Mouse (Mus musculus): ENCODE measurements around the gene C2cd3. TPM values are rescaled to one million over a fixed set of nuclear protein-coding genes. Genes with fewer than 3 reads are reported as not detected.

C2cd3 gene
- total and polyA plus RNA-seq, 3 experiments: 6.6 to 8.4 (median 7.0) TPM

DNA sequence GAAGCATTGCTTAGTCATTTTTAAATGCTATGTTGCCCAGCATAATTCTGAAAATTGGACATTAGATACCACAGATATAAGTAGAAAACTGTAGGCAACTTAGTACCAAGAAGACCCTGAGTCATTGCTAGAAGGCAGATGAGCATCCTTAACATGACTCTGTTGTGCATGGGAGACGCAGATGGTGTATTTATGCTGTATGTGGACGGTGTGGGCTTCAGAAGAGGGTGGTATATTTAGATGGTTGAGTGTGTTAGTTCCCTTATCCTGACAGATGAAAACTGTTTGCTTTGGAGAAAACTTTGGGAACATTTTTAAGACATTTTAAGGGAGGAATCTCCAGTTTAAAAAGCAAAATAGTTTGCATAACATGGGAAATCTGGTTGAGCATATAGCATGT is 16.1 kb downstream of the C2cd3 start:
- Histone ChIP-seq H3K36me3 (ENCODE audit: control insufficient read depth, insufficient read depth, low read length) (no peaks in the 10 kb centered on the region), H3K4me1 (ENCODE audit: control insufficient read depth, insufficient read depth, low read length) (no peaks in the 10 kb centered on the region), H3K9ac (ENCODE audit: low read depth, low read length) (no peak overlapping the region), H3K79me2 (replicated peaks; ENCODE audit: control insufficient read depth, insufficient read depth, low read length) (peaks cover 2% of the 10 kb centered on the region; the same call in 1 of the 2 replicates), H3K4me3 (no peak overlapping the region), H3K27me3 (ENCODE audit: control insufficient read depth, insufficient read depth, low read length) (no peaks in the 10 kb centered on the region), H3K27ac (no peak overlapping the region)
- intact Hi-C loops (cut with DNase I): no loop called here
- no peak for DNase-seq
- 97% methylated on average over 2 of the region's 2 CpGs for WGBS
- no peak for TF ChIP-seq POLR2A (IDR thresholded peaks at IDR 0.05; ENCODE audit: insufficient read depth, low read depth, low read length)

DNA sequence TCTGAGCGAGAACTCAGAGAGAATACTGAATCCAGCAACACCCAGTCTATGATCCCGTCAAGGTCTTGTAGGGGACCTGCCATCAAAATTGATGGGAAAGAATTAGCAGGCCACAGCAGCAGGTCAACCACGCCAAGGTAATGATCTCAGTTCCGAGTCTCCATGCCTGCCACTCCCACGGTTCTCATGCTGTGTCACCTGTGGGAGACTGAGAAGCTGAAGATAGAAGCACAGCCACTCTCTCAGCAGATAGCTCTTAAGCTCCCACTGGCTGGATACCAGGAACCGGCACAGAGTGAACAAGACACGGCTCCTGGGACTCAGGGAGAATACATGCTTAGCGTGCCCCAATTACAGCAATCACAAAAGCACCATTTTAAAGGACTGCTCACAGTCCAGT is 18.1 kb downstream of the C2cd3 start:
- 83% methylated on average over 8 of the region's 8 CpGs for WGBS
- Histone ChIP-seq H3K36me3 (ENCODE audit: control insufficient read depth, insufficient read depth, low read length) (no peaks in the 10 kb centered on the region), H3K9ac (ENCODE audit: low read depth, low read length) (no peak overlapping the region), H3K4me1 (ENCODE audit: control insufficient read depth, insufficient read depth, low read length) (no peaks in the 10 kb centered on the region), H3K79me2 (replicated peaks; ENCODE audit: control insufficient read depth, insufficient read depth, low read length) (peaks cover 2% of the 10 kb centered on the region; the same call in 1 of the 2 replicates), H3K27me3 (ENCODE audit: control insufficient read depth, insufficient read depth, low read length) (no peaks in the 10 kb centered on the region), H3K4me3 (no peak overlapping the region), H3K27ac (no peak overlapping the region)
- TF ChIP-seq EP300 (IDR thresholded peaks at IDR 0.05; ENCODE audit: insufficient read depth, low read depth, low read length) (no peak), POLR2A (IDR thresholded peaks at IDR 0.05; ENCODE audit: insufficient read depth, low read depth, low read length) (no peak), CTCF (IDR thresholded peaks at IDR 0.05) (no peak)
- intact Hi-C loops (cut with DNase I): loop anchor here (2.0 kb wide), 1 partner anchor 111 kb away; no protein-coding TSS in a partner anchor
- DNase-seq: no peak

DNA sequence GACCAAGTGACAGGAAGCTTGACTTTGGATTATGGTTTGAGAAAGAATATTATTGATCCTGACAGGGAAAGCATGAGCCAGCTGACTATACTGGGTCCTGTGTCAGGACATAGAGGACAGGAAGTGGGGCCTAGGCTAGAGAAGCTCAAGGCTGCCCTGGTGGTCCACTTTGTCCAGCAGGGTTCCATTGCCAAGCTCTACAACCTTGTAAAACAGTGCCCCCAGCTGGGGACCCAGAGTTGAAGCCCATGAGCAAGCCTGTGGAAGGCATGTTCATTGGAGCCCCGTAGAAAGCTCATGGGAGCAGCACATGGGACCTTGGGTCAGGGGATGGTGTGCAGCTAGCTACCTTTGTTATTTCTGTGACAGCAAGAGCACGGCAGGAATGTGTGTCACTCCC is 20.2 kb downstream of the C2cd3 start:
- no peak overlapping the region for H3K27ac ChIP-seq
- H3K9ac ChIP-seq (ENCODE audit: low read depth, low read length): no peak overlapping the region
- DNase-seq: no peak
- no peaks in the 10 kb centered on the region for H3K27me3 ChIP-seq (ENCODE audit: control insufficient read depth, insufficient read depth, low read length)
- no peaks in the 10 kb centered on the region for H3K36me3 ChIP-seq (ENCODE audit: control insufficient read depth, insufficient read depth, low read length)
- intact Hi-C loops (cut with DNase I): no loop called here
- H3K4me3 ChIP-seq: no peak overlapping the region
- WGBS: 72% methylated on average over 2 of the region's 2 CpGs
- H3K79me2 ChIP-seq (replicated peaks; ENCODE audit: control insufficient read depth, insufficient read depth, low read length): no peaks in the 10 kb centered on the region
- H3K4me1 ChIP-seq (ENCODE audit: control insufficient read depth, insufficient read depth, low read length): no peaks in the 10 kb centered on the region
- TF ChIP-seq EP300 (IDR thresholded peaks at IDR 0.05; ENCODE audit: insufficient read depth, low read depth, low read length): no peak
- no peak for TF ChIP-seq POLR2A (IDR thresholded peaks at IDR 0.05; ENCODE audit: insufficient read depth, low read depth, low read length)
- peak; percentile 44 for TF ChIP-seq CTCF (IDR thresholded peaks at IDR 0.05)

DNA sequence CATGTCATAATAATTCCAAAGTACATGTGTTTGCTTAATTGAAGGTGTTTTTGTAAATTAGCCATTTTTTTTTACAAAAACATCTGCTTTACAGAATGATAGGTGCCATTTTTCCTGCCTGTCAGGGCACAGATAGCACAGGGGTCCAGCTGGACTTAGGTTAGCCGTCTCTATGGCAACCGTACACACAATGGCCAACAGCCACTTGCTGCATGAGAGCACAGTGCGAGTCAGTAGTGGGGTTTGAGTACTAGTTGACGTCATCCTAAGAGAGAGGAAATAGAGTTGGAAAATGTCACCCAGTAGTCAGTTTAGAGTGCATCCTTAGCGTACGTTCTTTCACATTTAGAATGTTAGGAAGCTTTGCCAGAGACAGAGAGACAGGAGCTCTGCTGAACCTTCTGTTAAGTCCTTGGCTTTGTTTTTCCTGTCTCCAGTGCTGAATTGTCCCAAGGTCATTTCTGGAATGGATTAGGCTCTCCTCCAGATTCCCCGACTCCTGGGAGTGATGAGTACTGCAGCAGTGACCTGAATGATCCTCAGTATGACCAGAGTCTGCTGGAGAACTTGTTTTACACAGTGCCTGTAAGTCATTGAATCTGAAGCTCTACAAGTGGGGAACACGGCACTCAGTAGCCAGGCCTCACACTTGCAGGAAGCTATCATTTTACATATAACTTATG is 27.3 kb downstream of the C2cd3 start:
- intact Hi-C loops (cut with DNase I): no loop called here
- Histone ChIP-seq H3K4me1 (ENCODE audit: control insufficient read depth, insufficient read depth, low read length) (peaks cover 2% of the 10 kb centered on the region; the same call in 1 of the 2 replicates), H3K27ac (peak overlapping the region; percentile 24; the same call in 1 of the 2 replicates), H3K79me2 (replicated peaks; ENCODE audit: control insufficient read depth, insufficient read depth, low read length) (no peaks in the 10 kb centered on the region), H3K36me3 (ENCODE audit: control insufficient read depth, insufficient read depth, low read length) (peaks cover 7% of the 10 kb centered on the region), H3K4me3 (no peak overlapping the region), H3K27me3 (ENCODE audit: control insufficient read depth, insufficient read depth, low read length) (no peaks in the 10 kb centered on the region), H3K9ac (ENCODE audit: low read depth, low read length) (no peak overlapping the region)
- peak in 1 of 2 experiments; percentile 33 for DNase-seq
- 32% methylated on average over 8 of the region's 8 CpGs for WGBS
- 0 out of 2 replicates have a peak, but pooled peaks have one; percentile 15 for TF ChIP-seq CTCF (IDR thresholded peaks at IDR 0.05)
- no peak for TF ChIP-seq EP300 (IDR thresholded peaks at IDR 0.05; ENCODE audit: insufficient read depth, low read depth, low read length)
- no peak for TF ChIP-seq POLR2A (IDR thresholded peaks at IDR 0.05; ENCODE audit: insufficient read depth, low read depth, low read length)

DNA sequence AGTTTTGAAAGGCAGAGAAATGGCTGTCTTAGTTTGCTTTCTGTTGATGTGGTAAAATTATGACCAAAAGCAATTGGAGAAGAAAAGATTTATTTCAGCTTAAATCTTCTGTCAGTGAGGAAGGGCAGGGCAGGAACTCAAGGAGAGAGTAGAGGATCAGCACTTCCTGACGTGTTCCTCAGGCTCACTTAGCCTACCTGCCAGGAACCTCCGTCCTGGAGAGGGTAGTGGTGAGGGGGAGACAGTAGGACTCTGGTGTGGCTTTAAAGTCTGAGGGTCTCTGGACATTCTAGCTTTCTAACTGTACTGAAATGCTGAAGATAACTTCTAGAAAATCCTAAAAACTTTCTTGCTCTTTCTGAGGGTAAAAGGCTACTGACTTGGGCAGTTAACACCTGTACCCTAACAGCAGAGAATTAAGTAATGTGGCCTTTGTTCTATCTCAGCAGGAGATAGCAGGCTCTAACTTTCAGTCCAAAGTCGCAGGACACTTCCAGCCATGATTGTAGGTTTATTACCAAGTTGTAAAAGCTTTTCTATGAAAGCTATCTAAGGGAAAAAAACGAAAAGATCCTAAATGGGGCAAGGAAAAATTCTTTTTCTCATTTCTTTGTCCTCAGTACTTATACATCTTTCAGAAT is 29.0 kb downstream of the C2cd3 start:
- Histone ChIP-seq H3K27me3 (ENCODE audit: control insufficient read depth, insufficient read depth, low read length) (no peaks in the 10 kb centered on the region), H3K4me3 (no peak overlapping the region), H3K36me3 (ENCODE audit: control insufficient read depth, insufficient read depth, low read length) (peaks cover 7% of the 10 kb centered on the region), H3K79me2 (replicated peaks; ENCODE audit: control insufficient read depth, insufficient read depth, low read length) (no peaks in the 10 kb centered on the region), H3K27ac (no peak overlapping the region), H3K9ac (ENCODE audit: low read depth, low read length) (no peak overlapping the region), H3K4me1 (ENCODE audit: control insufficient read depth, insufficient read depth, low read length) (peaks cover 2% of the 10 kb centered on the region; the same call in 1 of the 2 replicates)
- no peak for DNase-seq
- 69% methylated on average over 4 of the region's 4 CpGs for WGBS
- intact Hi-C loops (cut with DNase I): no loop called here
- TF ChIP-seq POLR2A (IDR thresholded peaks at IDR 0.05; ENCODE audit: insufficient read depth, low read depth, low read length) (no peak), EP300 (IDR thresholded peaks at IDR 0.05; ENCODE audit: insufficient read depth, low read depth, low read length) (no peak), CTCF (IDR thresholded peaks at IDR 0.05) (no peak)

DNA sequence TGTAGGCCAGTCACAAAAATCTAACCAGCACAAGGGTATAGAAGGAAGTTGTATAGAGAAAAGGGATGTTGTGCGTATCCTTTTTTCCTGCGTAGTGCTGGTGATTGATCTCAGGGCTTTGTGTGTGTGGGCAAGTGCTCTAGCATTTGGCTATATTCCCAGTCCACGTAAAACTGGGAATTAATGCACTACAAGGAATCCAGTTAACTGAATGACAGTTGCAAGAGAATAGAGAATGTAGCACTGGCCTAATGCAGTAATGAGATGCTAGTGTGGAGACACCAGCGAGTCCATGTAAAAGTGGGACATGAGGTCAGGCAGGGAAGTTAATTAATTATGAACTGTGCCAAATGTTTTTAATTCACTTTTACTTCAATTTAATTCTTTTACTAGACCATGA is 30.7 kb downstream of the C2cd3 start:
- intact Hi-C loops (cut with DNase I): no loop called here
- 80% methylated on average over 4 of the region's 4 CpGs for WGBS
- Histone ChIP-seq H3K4me3 (no peak overlapping the region), H3K9ac (ENCODE audit: low read depth, low read length) (no peak overlapping the region), H3K36me3 (ENCODE audit: control insufficient read depth, insufficient read depth, low read length) (peaks cover 7% of the 10 kb centered on the region), H3K27ac (no peak overlapping the region), H3K4me1 (ENCODE audit: control insufficient read depth, insufficient read depth, low read length) (peaks cover 2% of the 10 kb centered on the region; the same call in 1 of the 2 replicates), H3K79me2 (replicated peaks; ENCODE audit: control insufficient read depth, insufficient read depth, low read length) (no peaks in the 10 kb centered on the region), H3K27me3 (ENCODE audit: control insufficient read depth, insufficient read depth, low read length) (no peaks in the 10 kb centered on the region)
- TF ChIP-seq POLR2A (IDR thresholded peaks at IDR 0.05; ENCODE audit: insufficient read depth, low read depth, low read length) (no peak), CTCF (IDR thresholded peaks at IDR 0.05) (no peak), EP300 (IDR thresholded peaks at IDR 0.05; ENCODE audit: insufficient read depth, low read depth, low read length) (no peak)
- DNase-seq: no peak
